Mouse (Mus musculus): ENCODE measurements at regions not wholly inside any gene's neighbourhood (a gene's known extent, or its start where the extent isn't known, plus 50 kb on each side); places are given as distances from the start of the nearest gene placed in this dataset.
"Not testable (repeated sequence)": the region's sequence is repeated elsewhere in the genome, so short reads cannot be mapped to it uniquely, and the experiment has no call there.

DNA sequence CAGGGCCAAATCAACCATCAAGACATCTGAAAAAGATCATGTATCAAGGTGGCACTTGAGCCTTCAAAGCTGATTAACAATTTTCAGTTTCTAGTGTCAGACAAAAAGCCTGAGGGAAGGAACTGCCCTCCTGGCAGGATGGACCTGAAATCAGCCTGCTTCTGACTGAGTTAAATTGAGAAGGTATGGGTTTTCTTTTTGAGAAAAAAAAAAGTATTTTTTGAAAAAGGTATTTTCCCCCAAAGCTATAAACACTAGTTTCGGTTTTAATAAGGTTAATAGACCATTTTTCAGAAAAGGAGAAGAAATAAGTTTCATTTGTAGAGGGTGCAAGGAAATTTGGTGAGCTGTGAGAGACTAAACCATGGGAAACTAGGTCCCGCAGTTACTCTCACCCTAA is 124.6 kb upstream of the Mrpl21 start:
- DNase-seq (ENCODE audit: inconsistent ontology term), result not testable (repeated sequence)

DNA sequence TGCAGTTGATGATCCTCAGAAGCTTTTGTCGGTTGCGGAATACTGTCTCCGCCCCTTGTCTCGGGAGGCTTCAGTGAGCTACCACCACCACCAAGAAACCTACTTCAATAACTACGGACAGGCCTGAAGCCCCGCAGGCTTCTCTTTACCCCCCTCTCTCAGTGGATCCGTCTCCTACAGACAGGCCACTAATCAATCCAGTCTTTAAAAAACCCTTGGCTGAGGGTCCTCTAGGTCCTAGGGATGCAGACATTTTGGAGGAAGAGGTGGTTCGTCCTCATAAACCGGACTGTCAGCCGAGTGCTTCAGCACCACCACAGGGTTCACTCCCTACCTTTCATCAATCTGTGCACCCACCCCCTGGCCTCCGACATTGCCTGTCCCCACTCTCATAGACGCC is 123.4 kb upstream of the Mrpl21 start:
- DNase-seq (ENCODE audit: inconsistent ontology term), result no peak

DNA sequence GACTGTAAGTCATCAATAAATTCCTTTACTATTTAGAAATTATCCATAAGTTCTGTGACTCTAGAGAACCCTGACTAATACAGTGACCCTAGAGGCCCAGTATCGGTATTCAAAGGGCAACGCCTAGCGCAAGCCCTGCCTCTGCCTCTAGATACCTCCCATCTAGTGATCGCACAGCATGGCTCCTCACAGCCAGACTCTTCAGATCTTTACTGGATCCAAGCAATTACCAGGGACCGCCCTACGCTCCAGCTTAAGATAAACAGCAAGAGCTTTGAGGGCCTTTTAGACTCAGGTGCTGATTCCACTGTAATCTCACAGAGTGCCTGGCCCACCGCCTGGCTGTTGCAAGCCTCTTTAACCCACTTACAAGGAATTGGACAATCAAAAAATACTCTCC is 115.0 kb upstream of the Mrpl21 start:
- DNase-seq (ENCODE audit: inconsistent ontology term), result no peak

DNA sequence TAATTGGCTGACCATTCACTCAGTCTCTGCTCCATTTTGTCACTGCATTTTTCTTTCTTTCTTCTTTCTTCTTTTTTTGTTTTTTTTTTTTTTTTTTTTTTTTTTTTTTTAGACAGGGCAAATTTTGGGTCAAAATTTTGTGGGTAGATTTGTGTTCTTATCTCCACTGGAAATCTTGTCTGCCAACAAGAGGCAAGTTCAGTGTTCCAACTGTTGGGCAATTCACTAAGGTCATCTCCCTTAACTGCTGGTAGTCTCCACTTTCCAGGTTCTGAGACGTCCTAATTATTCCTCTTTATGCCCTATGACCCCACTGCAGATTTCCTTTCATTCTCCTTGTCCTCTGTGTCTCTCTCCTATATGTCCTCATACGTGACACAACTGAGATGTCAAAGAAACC is 100.1 kb upstream of the Mrpl21 start:
- no peak for DNase-seq (ENCODE audit: inconsistent ontology term)

DNA sequence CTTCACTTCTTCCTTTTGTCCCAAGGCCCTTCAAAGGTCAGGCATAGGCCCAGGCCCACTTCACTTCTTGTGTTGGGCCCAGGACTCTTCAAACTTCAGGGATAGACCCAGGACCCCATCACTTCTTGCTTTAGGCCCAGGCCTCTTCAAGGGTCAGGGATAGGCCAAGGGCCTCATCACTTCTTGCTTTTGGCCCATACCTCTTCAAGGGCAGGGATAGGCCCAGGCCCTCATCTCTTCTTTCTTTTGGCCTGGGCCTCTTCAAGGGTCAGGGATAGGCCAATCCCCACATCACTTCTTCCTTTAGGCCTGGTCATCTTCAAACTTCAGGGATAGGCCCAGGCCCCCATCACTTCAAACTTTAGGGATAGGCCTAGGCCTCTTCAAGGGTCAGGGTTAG is 90.1 kb upstream of the Mrpl21 start:
- DNase-seq (ENCODE audit: inconsistent ontology term), result no peak

DNA sequence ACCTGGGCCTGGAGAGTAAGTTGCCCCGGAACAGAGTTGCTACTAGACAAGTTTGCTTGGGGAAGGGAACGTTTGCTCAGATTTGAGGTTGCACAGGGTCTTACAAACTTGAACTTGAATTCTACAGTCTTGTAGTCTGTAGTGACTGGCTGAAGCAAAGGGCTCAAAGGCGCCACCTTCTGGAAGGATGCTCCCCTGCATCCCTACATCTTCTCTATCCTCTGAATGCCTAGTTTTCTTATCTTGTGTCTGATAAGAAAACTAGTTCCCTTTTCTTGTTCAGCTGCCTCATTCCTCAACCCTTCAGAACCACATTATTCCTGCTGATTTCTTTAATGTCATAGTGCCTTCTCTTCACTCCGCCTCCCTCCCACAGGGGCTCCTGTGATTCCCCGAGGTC is 78.2 kb upstream of the Mrpl21 start:
- not testable (repeated sequence) for DNase-seq (ENCODE audit: inconsistent ontology term)

DNA sequence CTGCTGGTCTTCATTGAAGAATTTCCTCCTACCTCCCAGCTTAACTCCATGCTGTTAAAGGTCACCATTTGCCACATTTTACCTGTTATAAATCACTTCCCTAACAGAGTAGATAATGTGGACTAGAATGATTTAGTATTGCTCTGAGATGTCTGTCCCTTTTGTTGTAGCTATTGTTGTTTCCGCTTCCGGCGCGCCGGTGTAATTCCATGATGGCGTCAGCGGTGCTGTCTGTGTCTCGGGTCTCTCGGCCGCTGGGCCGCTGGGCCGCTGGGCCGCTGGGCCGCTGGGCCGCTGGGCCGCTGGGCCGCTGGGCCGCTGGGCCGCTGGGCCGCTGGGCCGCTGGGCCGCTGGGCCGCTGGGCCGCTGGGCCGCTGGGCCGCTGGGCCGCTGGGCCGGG is 77.3 kb upstream of the Mrpl21 start:
- not testable (repeated sequence) for DNase-seq (ENCODE audit: inconsistent ontology term)

DNA sequence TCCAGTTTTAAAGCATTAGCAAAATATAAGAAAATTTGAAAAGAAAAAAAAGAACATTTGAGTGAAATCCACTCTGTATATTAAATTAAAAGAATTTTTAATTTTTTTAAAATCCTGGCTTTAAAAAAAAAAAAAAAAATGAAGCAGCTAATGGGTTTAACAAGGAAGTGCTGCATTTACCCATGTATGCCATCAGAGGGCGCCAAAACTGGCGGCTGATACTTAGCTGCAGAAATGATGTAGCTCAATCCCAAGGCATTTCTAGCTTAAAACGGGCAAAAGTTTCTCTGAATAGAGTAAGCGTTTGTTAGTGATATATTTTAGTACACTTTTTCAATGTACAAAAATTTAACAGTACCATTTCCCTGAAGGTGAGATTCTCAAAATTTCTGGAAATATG is 74.4 kb upstream of the Mrpl21 start:
- DNase-seq (ENCODE audit: inconsistent ontology term), result peak; percentile 24

Measured in Muller cell, postnatal 12 days (primary cell).